ENCODE assay signal across 8 mouse cellular contexts in genomic region chr11:6404699-6405566, GRCm38 (mm10). TPM values are rescaled to one million over a fixed set of nuclear protein-coding genes. Genes with fewer than 3 reads are reported as not detected.
DNase-seq lines count a peak whose midpoint lies in the region; ATAC-seq and TF ChIP-seq lines count a peak whose summit lies in the region.

No protein-coding gene starts in this region.

- H3K9ac ChIP-seq in forebrain, postnatal 0 days = no peak overlapping the region
- H3K9ac ChIP-seq in limb, embryonic 12.5 days (replicated peaks) = peak overlapping the region; percentile 37
- H3K9ac ChIP-seq in stomach, embryonic 14.5 days (replicated peaks; ENCODE audit: low read depth, low read length) = no peak overlapping the region

- WGBS in kidney, adult 2 months = 58% methylated on average over 9 of the region's 9 CpGs
- WGBS in bone marrow, adult 2 months = 87% methylated on average over 9 of the region's 9 CpGs
- 78% methylated on average over 9 of the region's 9 CpGs for WGBS in forebrain, postnatal 0 days
- WGBS in limb, embryonic 12.5 days = 86% methylated on average over 9 of the region's 9 CpGs
- 65% methylated on average over 9 of the region's 9 CpGs for WGBS in stomach, embryonic 14.5 days

- H3K4me3 ChIP-seq in kidney, adult 2 months (ENCODE audit: insufficient read depth, low read depth, low read length) = no peak overlapping the region
- H3K4me3 ChIP-seq in bone marrow, adult 2 months (replicated peaks; ENCODE audit: control insufficient read depth, low read depth, low read length) = no peak overlapping the region
- no peak overlapping the region for H3K4me3 ChIP-seq in forebrain, postnatal 0 days (ENCODE audit: low read depth, low read length)
- H3K4me3 ChIP-seq in limb, embryonic 12.5 days (replicated peaks) = no peak overlapping the region
- no peak overlapping the region for H3K4me3 ChIP-seq in stomach, embryonic 14.5 days (ENCODE audit: low read depth, low read length)

- H3K9me3 ChIP-seq in forebrain, postnatal 0 days (ENCODE audit: low read length) = no peaks in the 10 kb centered on the region
- H3K9me3 ChIP-seq in limb, embryonic 12.5 days = no peaks in the 10 kb centered on the region
- H3K9me3 ChIP-seq in stomach, embryonic 14.5 days (ENCODE audit: control insufficient read depth, low read depth, low read length) = no peaks in the 10 kb centered on the region

- no peak for TF ChIP-seq POLR2A in kidney, adult 2 months (IDR thresholded peaks at IDR 0.05; ENCODE audit: low read depth, low read length)
- no peak for TF ChIP-seq POLR2A in bone marrow, adult 2 months (IDR thresholded peaks at IDR 0.05; ENCODE audit: borderline replicate concordance, control insufficient read depth, low read depth, low read length)

- peak; percentile 45 for DNase-seq in kidney, adult 2 months
- DNase-seq in kidney, postnatal 25 days = no peak
- DNase-seq in forebrain, postnatal 0 days = peak; percentile 63
- DNase-seq in frontal cortex, adult 2 months (ENCODE audit: extremely low spot score in 1 of 2, low spot score in 1 of 2) = no peak
- no peak for DNase-seq in spleen, postnatal 10 days (ENCODE audit: low spot score in 2 of 2)

- TF ChIP-seq CTCF in kidney, adult 2 months (conservative IDR thresholded peaks at IDR 0.05; ENCODE audit: insufficient read depth, insufficient read length, low read depth, low read length) = no peak
- TF ChIP-seq CTCF in bone marrow, adult 2 months (IDR thresholded peaks at IDR 0.05; ENCODE audit: control insufficient read depth, insufficient read depth, low read length) = no peak
- TF ChIP-seq CTCF in forebrain, postnatal 0 days (IDR thresholded peaks at IDR 0.05; ENCODE audit: low read depth) = no peak

- peak overlapping the region; percentile 92 for H3K27ac ChIP-seq in kidney, adult 2 months (ENCODE audit: insufficient read depth, low read depth, low read length)
- peak overlapping the region; percentile 22 for H3K27ac ChIP-seq in bone marrow, adult 2 months (ENCODE audit: control insufficient read depth, insufficient read depth, low read depth, low read length, poor library complexity)
- H3K27ac ChIP-seq in forebrain, postnatal 0 days (ENCODE audit: low read depth, low read length) = peak overlapping the region; percentile 54; the same call in 1 of the 2 replicates
- peak overlapping the region; percentile 96 for H3K27ac ChIP-seq in limb, embryonic 12.5 days
- peak overlapping the region; percentile 91 for H3K27ac ChIP-seq in stomach, embryonic 14.5 days (ENCODE audit: low read length)

- H3K4me1 ChIP-seq in kidney, adult 2 months (ENCODE audit: control insufficient read depth, insufficient read depth, low read length) = peaks cover 13% of the 10 kb centered on the region
- no peaks in the 10 kb centered on the region; the same call in 1 of the 2 replicates for H3K4me1 ChIP-seq in bone marrow, adult 2 months (ENCODE audit: control insufficient read depth, insufficient read depth, low read length)
- H3K4me1 ChIP-seq in forebrain, postnatal 0 days (ENCODE audit: insufficient read depth) = no peaks in the 10 kb centered on the region
- peaks cover 30% of the 10 kb centered on the region for H3K4me1 ChIP-seq in limb, embryonic 12.5 days (replicated peaks)
- peaks cover 29% of the 10 kb centered on the region for H3K4me1 ChIP-seq in stomach, embryonic 14.5 days (ENCODE audit: control insufficient read depth, insufficient read depth, low read length)

- H3K27me3 ChIP-seq in kidney, adult 2 months (replicated peaks; ENCODE audit: control insufficient read depth, insufficient read depth, low read length) = no peaks in the 10 kb centered on the region
- no peaks in the 10 kb centered on the region for H3K27me3 ChIP-seq in forebrain, postnatal 0 days (ENCODE audit: insufficient read depth, low read length)
- no peaks in the 10 kb centered on the region for H3K27me3 ChIP-seq in limb, embryonic 12.5 days
- no peaks in the 10 kb centered on the region for H3K27me3 ChIP-seq in stomach, embryonic 14.5 days (ENCODE audit: control insufficient read depth, insufficient read depth, low read length)

- H3K4me2 ChIP-seq in forebrain, postnatal 0 days (ENCODE audit: low read depth) = no peak overlapping the region
- peak overlapping the region; percentile 2; the same call in 1 of the 2 replicates for H3K4me2 ChIP-seq in limb, embryonic 12.5 days
- no peak overlapping the region for H3K4me2 ChIP-seq in stomach, embryonic 14.5 days (replicated peaks; ENCODE audit: low read depth, low read length)

- ATAC-seq in forebrain, postnatal 0 days = peak; percentile 48
- ATAC-seq in limb, embryonic 12.5 days (ENCODE audit: insufficient number of reproducible peaks, insufficient read depth, low FRiP score, low TSS enrichment, low read depth) = no peak
- ATAC-seq in stomach, embryonic 14.5 days (ENCODE audit: insufficient number of reproducible peaks, insufficient read depth, low FRiP score, low read depth) = 0 out of 2 replicates have a peak, but pooled peaks have one; percentile 3

- H3K36me3 ChIP-seq in kidney, adult 2 months (ENCODE audit: control insufficient read depth, insufficient read depth, low read length) = no peaks in the 10 kb centered on the region; the same call in 1 of the 2 replicates
- H3K36me3 ChIP-seq in forebrain, postnatal 0 days (ENCODE audit: insufficient read depth) = peaks cover 60% of the 10 kb centered on the region
- H3K36me3 ChIP-seq in limb, embryonic 12.5 days = peaks cover 55% of the 10 kb centered on the region
- peaks cover 50% of the 10 kb centered on the region for H3K36me3 ChIP-seq in stomach, embryonic 14.5 days (ENCODE audit: control insufficient read depth, insufficient read depth, low read length)

RNA-seq across cellular contexts. Expression of gene Ppia, which starts 10.3 kb away (rescaled TPM):
- polyA plus RNA-seq in kidney, adult 2 months (2012; rRNA removed) = 1,045 and 1,237 TPM in 2 replicates
- 659 and 720 TPM in 2 replicates for polyA plus RNA-seq in bone marrow, adult 2 months (2011; ENCODE audit: insufficient read depth, insufficient read length, low replicate concordance, missing spikeins)
- total RNA-seq in forebrain, postnatal 0 days (2014; rRNA removed) = 3,025 and 4,002 TPM in 2 replicates
- polyA plus RNA-seq in forebrain, postnatal 0 days (2015; fragmentation: Nextera tagmentation; extraction: Ambion mirVana) = 5,423 and 7,006 TPM in 2 replicates
- 5,590 and 5,882 TPM in 2 replicates for polyA plus RNA-seq in limb, embryonic 12.5 days (2016; fragmentation: Nextera tagmentation; extraction: Ambion mirVana)
- 5,529 and 5,614 TPM in 2 replicates for polyA plus RNA-seq in stomach, embryonic 14.5 days (2014; fragmentation: Nextera tagmentation; extraction: Ambion mirVana)
- polyA plus RNA-seq in frontal cortex, adult 2 months (2012; rRNA removed) = 2,434 and 2,505 TPM in 2 replicates

RNA-seq across cellular contexts. Expression of gene Zmiz2, which starts 16.1 kb away (rescaled TPM):
- 47.7 and 53.7 TPM in 2 replicates for polyA plus RNA-seq in kidney, adult 2 months (2012; rRNA removed)
- 24.8 and 42.3 TPM in 2 replicates for polyA plus RNA-seq in bone marrow, adult 2 months (2011; ENCODE audit: insufficient read depth, insufficient read length, low replicate concordance, missing spikeins)
- 109 and 129 TPM in 2 replicates for total RNA-seq in forebrain, postnatal 0 days (2014; rRNA removed)
- polyA plus RNA-seq in forebrain, postnatal 0 days (2015; fragmentation: Nextera tagmentation; extraction: Ambion mirVana) = 38.1 and 43.8 TPM in 2 replicates
- 10.3 and 10.4 TPM in 2 replicates for polyA plus RNA-seq in limb, embryonic 12.5 days (2016; fragmentation: Nextera tagmentation; extraction: Ambion mirVana)
- 12.6 and 14.3 TPM in 2 replicates for polyA plus RNA-seq in stomach, embryonic 14.5 days (2014; fragmentation: Nextera tagmentation; extraction: Ambion mirVana)
- 119 and 134 TPM in 2 replicates for polyA plus RNA-seq in frontal cortex, adult 2 months (2012; rRNA removed)

RNA-seq across cellular contexts. Expression of gene H2afv, which starts 39.3 kb away (rescaled TPM):
- polyA plus RNA-seq in kidney, adult 2 months (2012; rRNA removed) = 60.8 and 76.1 TPM in 2 replicates
- 139 and 217 TPM in 2 replicates for polyA plus RNA-seq in bone marrow, adult 2 months (2011; ENCODE audit: insufficient read depth, insufficient read length, low replicate concordance, missing spikeins)
- 55.3 and 68.0 TPM in 2 replicates for total RNA-seq in forebrain, postnatal 0 days (2014; rRNA removed)
- 185 and 235 TPM in 2 replicates for polyA plus RNA-seq in forebrain, postnatal 0 days (2015; fragmentation: Nextera tagmentation; extraction: Ambion mirVana)
- 763 and 824 TPM in 2 replicates for polyA plus RNA-seq in limb, embryonic 12.5 days (2016; fragmentation: Nextera tagmentation; extraction: Ambion mirVana)
- 524 and 623 TPM in 2 replicates for polyA plus RNA-seq in stomach, embryonic 14.5 days (2014; fragmentation: Nextera tagmentation; extraction: Ambion mirVana)
- 75.0 and 80.7 TPM in 2 replicates for polyA plus RNA-seq in frontal cortex, adult 2 months (2012; rRNA removed)

Comparison
In these comparisons a context has a peak if more than half of its experiments do, and no peak if none do; other contexts are left out.
1. DNase-seq: peak in kidney, adult 2 months (single experiment) and forebrain, postnatal 0 days (single experiment); none in kidney, postnatal 25 days (0 of 2), frontal cortex, adult 2 months (0 of 2) and spleen, postnatal 10 days (0 of 2).
2. H3K27ac ChIP-seq: peak in every context shown above with its lines; median percentile 96 in limb, embryonic 12.5 days; 92 in kidney, adult 2 months; 91 in stomach, embryonic 14.5 days; 54 in forebrain, postnatal 0 days; 22 in bone marrow, adult 2 months.